Mouse (Mus musculus): ENCODE measurements around the gene Epo. TPM values are rescaled to one million over a fixed set of nuclear protein-coding genes. Genes with fewer than 3 reads are reported as not detected.

The Epo gene
- polyA plus RNA-seq, 1 experiment from 2014 or later = 0.80 TPM

GRCm38 (mm10) chr5:137549840-137550239 is 16.8 kb upstream of the Epo start:
- ATAC-seq (replicated peaks; ENCODE audit: low FRiP score, low TSS enrichment, low read depth) = no peak
- no peak overlapping the region for H3K9ac ChIP-seq (ENCODE audit: low read length)
- WGBS = 81% methylated on average over 2 of the region's 2 CpGs

DNA sequence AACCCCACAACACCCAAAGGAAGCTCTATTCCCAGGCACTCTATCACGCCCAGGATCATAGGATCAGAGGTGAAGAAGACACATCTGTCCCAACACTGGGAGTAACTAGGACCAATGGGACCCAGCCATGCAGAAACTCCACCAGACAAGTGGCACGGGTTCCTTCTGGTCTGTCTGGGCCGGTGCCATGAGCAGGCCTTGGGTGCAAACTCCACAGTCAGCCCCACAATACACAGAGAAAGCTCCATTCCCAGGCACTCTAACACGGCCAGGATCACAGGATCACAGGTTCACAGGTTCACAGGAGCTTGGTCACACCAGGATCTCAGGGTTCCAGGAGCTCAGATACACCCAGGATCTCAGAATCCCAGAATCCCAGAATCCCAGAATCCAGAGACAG is 12.6 kb upstream of the Epo start:
- no peak for ATAC-seq (replicated peaks; ENCODE audit: low FRiP score, low TSS enrichment, low read depth)
- Histone ChIP-seq H3K27me3 (replicated peaks; ENCODE audit: control insufficient read depth, insufficient read depth, low read length) (no peaks in the 10 kb centered on the region), H3K9ac (ENCODE audit: low read length) (no peak overlapping the region), H3K27ac (ENCODE audit: low read depth) (no peak overlapping the region), H3K9me3 (ENCODE audit: control insufficient read depth, low read length) (no peaks in the 10 kb centered on the region), H3K36me3 (ENCODE audit: control insufficient read depth, insufficient read depth, low read length) (no peaks in the 10 kb centered on the region), H3K4me3 (ENCODE audit: low read depth, low read length) (no peak overlapping the region), H3K4me1 (replicated peaks; ENCODE audit: control insufficient read depth, insufficient read depth, low read length) (no peaks in the 10 kb centered on the region), H3K4me2 (ENCODE audit: low read length) (no peak overlapping the region)
- no peak for DNase-seq (ENCODE audit: low spot score)
- WGBS = 78% methylated on average over 4 of the region's 4 CpGs

More at GRCm38 (mm10) chr5:137549840-137550239, 16.8 kb upstream of the Epo start:
- H3K4me2 ChIP-seq (ENCODE audit: low read length) = no peak overlapping the region
- no peaks in the 10 kb centered on the region for H3K9me3 ChIP-seq (ENCODE audit: control insufficient read depth, low read length)
- H3K4me1 ChIP-seq (replicated peaks; ENCODE audit: control insufficient read depth, insufficient read depth, low read length) = no peaks in the 10 kb centered on the region
- H3K27me3 ChIP-seq (replicated peaks; ENCODE audit: control insufficient read depth, insufficient read depth, low read length) = peaks cover 12% of the 10 kb centered on the region
- no peaks in the 10 kb centered on the region for H3K36me3 ChIP-seq (ENCODE audit: control insufficient read depth, insufficient read depth, low read length)
- no peak overlapping the region for H3K4me3 ChIP-seq (ENCODE audit: low read depth, low read length)
- DNase-seq (ENCODE audit: low spot score) = no peak
- no peak overlapping the region for H3K27ac ChIP-seq (ENCODE audit: low read depth)

GRCm38 (mm10) chr5:137544926-137545325 is 11.9 kb upstream of the Epo start:
- ATAC-seq (replicated peaks; ENCODE audit: low FRiP score, low TSS enrichment, low read depth) (no peak), DNase-seq (ENCODE audit: low spot score) (no peak)
- Histone ChIP-seq H3K9me3 (ENCODE audit: control insufficient read depth, low read length) (no peaks in the 10 kb centered on the region), H3K27me3 (replicated peaks; ENCODE audit: control insufficient read depth, insufficient read depth, low read length) (no peaks in the 10 kb centered on the region), H3K4me2 (ENCODE audit: low read length) (no peak overlapping the region), H3K4me1 (replicated peaks; ENCODE audit: control insufficient read depth, insufficient read depth, low read length) (no peaks in the 10 kb centered on the region), H3K4me3 (ENCODE audit: low read depth, low read length) (no peak overlapping the region), H3K9ac (ENCODE audit: low read length) (no peak overlapping the region), H3K36me3 (ENCODE audit: control insufficient read depth, insufficient read depth, low read length) (no peaks in the 10 kb centered on the region), H3K27ac (ENCODE audit: low read depth) (no peak overlapping the region)
- 52% methylated on average over 6 of the region's 6 CpGs for WGBS

- Histone ChIP-seq H3K4me2 (ENCODE audit: low read length) (no peak overlapping the region), H3K36me3 (ENCODE audit: control insufficient read depth, insufficient read depth, low read length) (no peaks in the 10 kb centered on the region), H3K9ac (ENCODE audit: low read length) (no peak overlapping the region), H3K4me3 (ENCODE audit: low read depth, low read length) (no peak overlapping the region), H3K4me1 (replicated peaks; ENCODE audit: control insufficient read depth, insufficient read depth, low read length) (no peaks in the 10 kb centered on the region), H3K9me3 (ENCODE audit: control insufficient read depth, low read length) (no peaks in the 10 kb centered on the region), H3K27ac (ENCODE audit: low read depth) (no peak overlapping the region), H3K27me3 (replicated peaks; ENCODE audit: control insufficient read depth, insufficient read depth, low read length) (no peaks in the 10 kb centered on the region)
- ATAC-seq (replicated peaks; ENCODE audit: low FRiP score, low TSS enrichment, low read depth) (no peak), DNase-seq (ENCODE audit: low spot score) (no peak)
- 80% methylated on average over 5 of the region's 5 CpGs for WGBS
Observed at GRCm38 (mm10) chr5:137541768-137542540, 8.9 kb upstream of the Epo start.

- H3K27ac ChIP-seq (ENCODE audit: low read depth) = no peak overlapping the region
- no peaks in the 10 kb centered on the region for H3K27me3 ChIP-seq (replicated peaks; ENCODE audit: control insufficient read depth, insufficient read depth, low read length)
- ATAC-seq (replicated peaks; ENCODE audit: low FRiP score, low TSS enrichment, low read depth) (no peak), DNase-seq (ENCODE audit: low spot score) (no peak)
- H3K9ac ChIP-seq (ENCODE audit: low read length) = no peak overlapping the region
- no peak overlapping the region for H3K4me2 ChIP-seq (ENCODE audit: low read length)
- WGBS = 78% methylated on average over 6 of the region's 6 CpGs
- no peaks in the 10 kb centered on the region for H3K4me1 ChIP-seq (replicated peaks; ENCODE audit: control insufficient read depth, insufficient read depth, low read length)
- no peaks in the 10 kb centered on the region for H3K9me3 ChIP-seq (ENCODE audit: control insufficient read depth, low read length)
- H3K36me3 ChIP-seq (ENCODE audit: control insufficient read depth, insufficient read depth, low read length) = no peaks in the 10 kb centered on the region
- no peak overlapping the region for H3K4me3 ChIP-seq (ENCODE audit: low read depth, low read length)
Observed at GRCm38 (mm10) chr5:137540991-137541390, 7.9 kb upstream of the Epo start.

DNA sequence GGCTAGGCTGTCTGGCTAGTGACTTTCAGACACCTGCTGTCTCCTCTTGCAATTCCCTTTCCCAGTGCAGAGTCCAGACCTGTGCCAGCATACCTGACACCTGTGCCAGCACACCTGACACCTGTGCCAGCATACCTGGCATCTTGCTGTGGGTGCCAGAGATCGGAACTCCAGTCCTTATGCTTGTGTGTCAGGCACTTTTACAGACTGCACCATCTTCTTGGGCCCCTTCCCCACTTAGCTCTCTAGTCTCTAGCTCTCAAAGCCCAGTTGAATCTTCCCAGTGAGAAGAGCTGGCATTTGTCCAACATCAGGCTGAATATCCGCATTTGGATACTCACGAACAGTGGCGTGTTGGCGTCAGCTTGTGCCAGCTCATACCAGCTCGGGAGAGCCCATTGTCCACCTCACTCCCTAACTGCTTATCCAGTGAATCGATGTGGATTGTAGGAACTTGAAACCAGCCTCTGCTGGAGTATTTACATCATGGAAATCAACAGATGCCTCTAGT is 6.3 kb upstream of the Epo start:
- DNase-seq (ENCODE audit: low spot score) (no peak), ATAC-seq (replicated peaks; ENCODE audit: low FRiP score, low TSS enrichment, low read depth) (no peak)
- no peak overlapping the region for H3K9ac ChIP-seq (ENCODE audit: low read length)
- no peak overlapping the region for H3K4me3 ChIP-seq (ENCODE audit: low read depth, low read length)
- H3K36me3 ChIP-seq (ENCODE audit: control insufficient read depth, insufficient read depth, low read length) = no peaks in the 10 kb centered on the region
- H3K9me3 ChIP-seq (ENCODE audit: control insufficient read depth, low read length) = no peaks in the 10 kb centered on the region
- H3K4me1 ChIP-seq (replicated peaks; ENCODE audit: control insufficient read depth, insufficient read depth, low read length) = no peaks in the 10 kb centered on the region
- H3K4me2 ChIP-seq (ENCODE audit: low read length) = no peak overlapping the region
- no peak overlapping the region for H3K27ac ChIP-seq (ENCODE audit: low read depth)
- 56% methylated on average over 7 of the region's 7 CpGs for WGBS
- no peaks in the 10 kb centered on the region for H3K27me3 ChIP-seq (replicated peaks; ENCODE audit: control insufficient read depth, insufficient read depth, low read length)

DNA sequence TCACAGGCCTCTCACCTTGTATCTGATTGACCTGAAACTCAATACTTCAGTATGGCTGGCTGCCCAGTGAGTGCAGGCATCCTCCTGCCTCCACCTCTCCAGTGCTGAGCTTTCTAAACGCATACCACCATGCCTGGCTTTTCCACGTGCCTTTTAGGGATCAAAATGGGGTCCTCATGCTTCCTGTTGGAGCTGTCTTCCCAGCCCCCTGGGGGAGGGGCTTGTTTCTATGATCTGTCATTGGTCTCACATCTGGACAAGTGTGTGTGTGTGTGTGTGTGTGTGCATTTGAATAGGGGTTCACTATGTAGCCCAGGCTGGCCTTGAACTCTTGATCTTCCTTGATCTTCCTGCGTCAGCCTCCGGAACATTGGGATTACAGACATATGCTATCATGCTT is 4.4 kb upstream of the Epo start:
- 58% methylated on average over 4 of the region's 4 CpGs for WGBS
- no peak for ATAC-seq (replicated peaks; ENCODE audit: low FRiP score, low TSS enrichment, low read depth)

DNA sequence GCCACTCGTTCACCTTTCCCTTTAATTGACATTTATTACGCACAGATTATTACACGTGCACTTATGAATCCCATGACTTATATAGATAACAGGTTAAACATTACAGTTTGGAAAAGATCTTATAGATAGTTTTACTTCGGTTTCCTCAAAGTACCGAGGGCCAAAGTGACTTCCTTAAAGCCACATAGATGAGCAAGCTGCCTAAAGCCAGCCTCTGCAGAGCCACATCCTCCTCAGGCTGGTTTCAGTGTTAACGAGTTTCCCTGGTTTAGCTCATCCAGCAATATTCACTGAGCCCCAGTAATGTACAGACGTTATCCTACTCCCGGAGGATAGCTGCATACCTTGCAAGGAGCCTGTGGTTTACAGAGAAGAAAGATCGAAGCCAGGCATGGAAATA is 2.3 kb upstream of the Epo start:
- Histone ChIP-seq H3K9ac (ENCODE audit: low read length) (no peak overlapping the region), H3K27ac (ENCODE audit: low read depth) (no peak overlapping the region), H3K4me3 (ENCODE audit: low read depth, low read length) (no peak overlapping the region), H3K27me3 (replicated peaks; ENCODE audit: control insufficient read depth, insufficient read depth, low read length) (no peaks in the 10 kb centered on the region), H3K9me3 (ENCODE audit: control insufficient read depth, low read length) (no peaks in the 10 kb centered on the region), H3K4me2 (ENCODE audit: low read length) (no peak overlapping the region), H3K4me1 (replicated peaks; ENCODE audit: control insufficient read depth, insufficient read depth, low read length) (no peaks in the 10 kb centered on the region; the same call in 1 of the 2 replicates), H3K36me3 (ENCODE audit: control insufficient read depth, insufficient read depth, low read length) (no peaks in the 10 kb centered on the region; the same call in 1 of the 2 replicates)
- ATAC-seq (replicated peaks; ENCODE audit: low FRiP score, low TSS enrichment, low read depth) (no peak), DNase-seq (ENCODE audit: low spot score) (no peak)
- 69% methylated on average over 9 of the region's 9 CpGs for WGBS

More for the DNA sequence above, 4.4 kb upstream of the Epo start:
- H3K27me3 ChIP-seq (replicated peaks; ENCODE audit: control insufficient read depth, insufficient read depth, low read length) = no peaks in the 10 kb centered on the region
- DNase-seq (ENCODE audit: low spot score) = no peak
- no peak overlapping the region for H3K27ac ChIP-seq (ENCODE audit: low read depth)
- H3K4me3 ChIP-seq (ENCODE audit: low read depth, low read length) = no peak overlapping the region
- no peaks in the 10 kb centered on the region for H3K36me3 ChIP-seq (ENCODE audit: control insufficient read depth, insufficient read depth, low read length)
- no peaks in the 10 kb centered on the region; the same call in 1 of the 2 replicates for H3K4me1 ChIP-seq (replicated peaks; ENCODE audit: control insufficient read depth, insufficient read depth, low read length)
- no peak overlapping the region for H3K9ac ChIP-seq (ENCODE audit: low read length)
- H3K4me2 ChIP-seq (ENCODE audit: low read length) = no peak overlapping the region
- H3K9me3 ChIP-seq (ENCODE audit: control insufficient read depth, low read length) = no peaks in the 10 kb centered on the region

DNA sequence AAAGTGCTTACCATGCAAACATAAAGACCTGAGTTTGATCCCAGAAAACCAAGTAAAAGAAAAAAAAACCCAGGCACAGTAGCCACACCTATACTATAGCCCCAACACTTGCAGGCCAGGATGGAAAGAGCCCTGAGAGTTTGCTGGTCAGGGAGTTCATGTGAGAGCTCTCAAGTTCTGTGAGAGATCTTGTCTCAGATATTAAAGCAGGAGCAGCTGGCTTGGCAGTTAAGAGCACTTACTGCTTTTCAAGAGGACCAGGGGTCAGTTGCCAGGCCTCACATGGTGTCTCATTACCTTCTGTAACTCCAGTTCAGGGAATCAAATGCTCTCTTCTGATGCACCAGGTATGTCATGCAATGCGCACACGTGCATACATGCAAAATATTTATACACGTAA is 1.7 kb upstream of the Epo start:
- Histone ChIP-seq H3K9me3 (ENCODE audit: control insufficient read depth, low read length) (no peaks in the 10 kb centered on the region), H3K36me3 (ENCODE audit: control insufficient read depth, insufficient read depth, low read length) (peaks cover 5% of the 10 kb centered on the region), H3K27me3 (replicated peaks; ENCODE audit: control insufficient read depth, insufficient read depth, low read length) (no peaks in the 10 kb centered on the region), H3K4me1 (replicated peaks; ENCODE audit: control insufficient read depth, insufficient read depth, low read length) (peaks cover 5% of the 10 kb centered on the region; the same call in 1 of the 2 replicates), H3K27ac (ENCODE audit: low read depth) (no peak overlapping the region), H3K4me2 (ENCODE audit: low read length) (no peak overlapping the region), H3K4me3 (ENCODE audit: low read depth, low read length) (no peak overlapping the region), H3K9ac (ENCODE audit: low read length) (no peak overlapping the region)
- 93% methylated on average over 3 of the region's 3 CpGs for WGBS
- DNase-seq (ENCODE audit: low spot score) = no peak
- no peak for ATAC-seq (replicated peaks; ENCODE audit: low FRiP score, low TSS enrichment, low read depth)

Measured in intestine, embryonic 14.5 days (tissue).